Mouse (Mus musculus) gastrocnemius, postnatal 14 days (tissue): ENCODE results near the gene Gpr183. TPM values are rescaled to one million over a fixed set of nuclear protein-coding genes. Genes with fewer than 3 reads are reported as not detected.

ENCODE experiments used
- DNase-seq: peaks from one replicate; pipeline ENCODE4 v3.0.0; 2021; ENCODE audit warnings: mixed read lengths
- intact Hi-C: fragments of 180-260 bp; cut with DNase I; formaldehyde crosslinking; loops from one replicate; pipeline ENCODE4 v1.15.1; 2025; ENCODE audit warnings: low total_unique reads
- total RNA-seq, 2 experiments: library from RNA; stranded (reverse); gene quantifications; 2 replicates each; pipeline ENCODE4 v1.2.3; 2021

The Gpr183 gene
- total RNA-seq, 2 experiments from 2014 or later, result 0.64 to 1.3 TPM

- DNase-seq, result no peak
- intact Hi-C loops, result no loop called here
These were observed 24.9 kb upstream of the Gpr183 start for GRCm38 (mm10) chr14:121989869-121990268.

- no peak for DNase-seq
- intact Hi-C loops, result no loop called here
These were observed 24.3 kb upstream of the Gpr183 start for GRCm38 (mm10) chr14:121989331-121989730.

- DNase-seq, result no peak
- intact Hi-C loops, result no loop called here
These were observed 22.7 kb upstream of the Gpr183 start for GRCm38 (mm10) chr14:121987691-121988090.

- no peak for DNase-seq
- intact Hi-C loops, result no loop called here
These were observed 22.3 kb upstream of the Gpr183 start for GRCm38 (mm10) chr14:121987287-121987686.

GRCm38 (mm10) chr14:121986028-121986427 lies 21.0 kb upstream of the Gpr183 start:
- no peak for DNase-seq
- intact Hi-C loops, result no loop called here

- intact Hi-C loops, result no loop called here
- no peak for DNase-seq
These were observed 20.5 kb upstream of the Gpr183 start for GRCm38 (mm10) chr14:121985477-121985876.

GRCm38 (mm10) chr14:121983009-121983933 lies 18.3 kb upstream of the Gpr183 start:
- intact Hi-C loops, result no loop called here

GRCm38 (mm10) chr14:121981531-121981930 lies 16.5 kb upstream of the Gpr183 start:
- DNase-seq, result no peak
- intact Hi-C loops, result no loop called here

More at GRCm38 (mm10) chr14:121983009-121983933, 18.3 kb upstream of the Gpr183 start:
- no peak for DNase-seq

- intact Hi-C loops, result no loop called here
- no peak for DNase-seq
These were observed 8.1 kb upstream of the Gpr183 start for GRCm38 (mm10) chr14:121973114-121973513.

- no peak for DNase-seq
- intact Hi-C loops, result no loop called here
These were observed 5.4 kb upstream of the Gpr183 start for GRCm38 (mm10) chr14:121970402-121970801.

- intact Hi-C loops, result no loop called here
- no peak for DNase-seq
These were observed 2.1 kb upstream of the Gpr183 start for GRCm38 (mm10) chr14:121967095-121967494.

GRCm38 (mm10) chr14:121965461-121965860 lies 466 bp upstream of the Gpr183 start:
- intact Hi-C loops, result no loop called here
- DNase-seq, result no peak

GRCm38 (mm10) chr14:121963942-121964335 lies 1.1 kb downstream of the Gpr183 start:
- no peak for DNase-seq
- intact Hi-C loops, result no loop called here

GRCm38 (mm10) chr14:121963251-121963941 lies 1.6 kb downstream of the Gpr183 start:
- intact Hi-C loops, result no loop called here
- no peak for DNase-seq

GRCm38 (mm10) chr14:121962128-121962890 lies 2.7 kb downstream of the Gpr183 start:
- DNase-seq, result no peak
- intact Hi-C loops, result no loop called here

GRCm38 (mm10) chr14:121961496-121962127 lies 3.4 kb downstream of the Gpr183 start:
- intact Hi-C loops, result no loop called here
- no peak for DNase-seq

GRCm38 (mm10) chr14:121960997-121961396 lies 4.0 kb downstream of the Gpr183 start:
- intact Hi-C loops, result no loop called here
- no peak for DNase-seq

- intact Hi-C loops, result no loop called here
- no peak for DNase-seq
These were observed 4.5 kb downstream of the Gpr183 start for GRCm38 (mm10) chr14:121960531-121960930.

GRCm38 (mm10) chr14:121960031-121960430 lies 5.0 kb downstream of the Gpr183 start:
- intact Hi-C loops, result no loop called here
- no peak for DNase-seq
